Mouse (Mus musculus): ENCODE data around the gene Fcgr2b. TPM values are rescaled to one million over a fixed set of nuclear protein-coding genes. Genes with fewer than 3 reads are reported as not detected.
"Not testable (repeated sequence)": the region's sequence is repeated elsewhere in the genome, so short reads cannot be mapped to it uniquely, and the experiment has no call there.

The Fcgr2b gene
- polyA plus RNA-seq, 1 experiment, result 0.11 TPM

- Histone ChIP-seq H3K36me3 (ENCODE audit: control insufficient read depth, insufficient read depth) (no peaks in the 10 kb centered on the region), H3K4me3 (no peak overlapping the region), H3K27me3 (ENCODE audit: control insufficient read depth, insufficient read depth, insufficient read length) (no peaks in the 10 kb centered on the region), H3K4me2 (ENCODE audit: low read depth) (no peak overlapping the region), H3ac (ENCODE audit: control insufficient read depth, insufficient read length) (no peak overlapping the region), H3K79me2 (ENCODE audit: control insufficient read depth, insufficient read depth) (no peaks in the 10 kb centered on the region)
- TF ChIP-seq USF1 (IDR thresholded peaks at IDR 0.05; ENCODE audit: low read depth) (no peak), POLR2A (IDR thresholded peaks at IDR 0.05; ENCODE audit: insufficient read length, low read depth) (no peak), MAX (IDR thresholded peaks at IDR 0.05; ENCODE audit: low read depth) (no peak), TCF3 (IDR thresholded peaks at IDR 0.05; ENCODE audit: insufficient read length, low read depth) (no peak), TCF12 (IDR thresholded peaks at IDR 0.05; ENCODE audit: insufficient read depth, poor library complexity, severe bottlenecking) (no peak), E2F4 (IDR thresholded peaks at IDR 0.05; ENCODE audit: insufficient read depth) (no peak), POLR2AphosphoS2 (IDR thresholded peaks at IDR 0.05; ENCODE audit: insufficient read length, low read depth) (no peak), SRF (IDR thresholded peaks at IDR 0.05; ENCODE audit: control insufficient read depth, insufficient read length, low read depth) (no peak), MYOG (IDR thresholded peaks at IDR 0.05; ENCODE audit: control insufficient read depth in 1 of 3, insufficient read depth in 1 of 3, insufficient read length in 2 of 3, low read depth in 2 of 3) (no peak), MYOD1 (IDR thresholded peaks at IDR 0.05; ENCODE audit: control insufficient read depth in 1 of 3, insufficient read length in 2 of 3, low read depth in 2 of 3) (no peak), REST (IDR thresholded peaks at IDR 0.05; ENCODE audit: insufficient read depth, insufficient read length) (no peak), CEBPB (IDR thresholded peaks at IDR 0.05; ENCODE audit: insufficient read depth, poor library complexity, severe bottlenecking) (no peak)
These were observed 591 bp downstream of the Fcgr2b start for GRCm38 (mm10) chr1:170975751-170976161.

- H3K4me2 ChIP-seq (ENCODE audit: low read depth); H3ac ChIP-seq (ENCODE audit: control insufficient read depth, insufficient read length); H3K36me3 ChIP-seq (ENCODE audit: control insufficient read depth, insufficient read depth); H3K4me3 ChIP-seq; H3K27me3 ChIP-seq (ENCODE audit: control insufficient read depth, insufficient read depth, insufficient read length); H3K79me2 ChIP-seq (ENCODE audit: control insufficient read depth, insufficient read depth): not testable (repeated sequence)
These were observed 997 bp downstream of the Fcgr2b start for GRCm38 (mm10) chr1:170975350-170975749.

- no peaks in the 10 kb centered on the region for H3K36me3 ChIP-seq (ENCODE audit: control insufficient read depth, insufficient read depth)
- no peak for TF ChIP-seq REST (IDR thresholded peaks at IDR 0.05; ENCODE audit: insufficient read depth, insufficient read length)
- TF ChIP-seq MYOG (IDR thresholded peaks at IDR 0.05; ENCODE audit: control insufficient read depth in 1 of 3, insufficient read depth in 1 of 3, insufficient read length in 2 of 3, low read depth in 2 of 3), result no peak
- TF ChIP-seq MAX (IDR thresholded peaks at IDR 0.05; ENCODE audit: low read depth), result no peak
- no peak for TF ChIP-seq POLR2A (IDR thresholded peaks at IDR 0.05; ENCODE audit: insufficient read length, low read depth)
- no peak for TF ChIP-seq CEBPB (IDR thresholded peaks at IDR 0.05; ENCODE audit: insufficient read depth, poor library complexity, severe bottlenecking)
- TF ChIP-seq POLR2AphosphoS2 (IDR thresholded peaks at IDR 0.05; ENCODE audit: insufficient read length, low read depth), result no peak
- no peak for TF ChIP-seq MYOD1 (IDR thresholded peaks at IDR 0.05; ENCODE audit: control insufficient read depth in 1 of 3, insufficient read length in 2 of 3, low read depth in 2 of 3)
- TF ChIP-seq USF1 (IDR thresholded peaks at IDR 0.05; ENCODE audit: low read depth), result no peak
- no peak for TF ChIP-seq SRF (IDR thresholded peaks at IDR 0.05; ENCODE audit: control insufficient read depth, insufficient read length, low read depth)
- TF ChIP-seq E2F4 (IDR thresholded peaks at IDR 0.05; ENCODE audit: insufficient read depth), result no peak
- no peak for TF ChIP-seq TCF3 (IDR thresholded peaks at IDR 0.05; ENCODE audit: insufficient read length, low read depth)
- no peak for TF ChIP-seq TCF12 (IDR thresholded peaks at IDR 0.05; ENCODE audit: insufficient read depth, poor library complexity, severe bottlenecking)
- no peaks in the 10 kb centered on the region for H3K27me3 ChIP-seq (ENCODE audit: control insufficient read depth, insufficient read depth, insufficient read length)
- no peak overlapping the region for H3K4me3 ChIP-seq
- no peak overlapping the region for H3ac ChIP-seq (ENCODE audit: control insufficient read depth, insufficient read length)
- no peaks in the 10 kb centered on the region for H3K79me2 ChIP-seq (ENCODE audit: control insufficient read depth, insufficient read depth)
- H3K4me2 ChIP-seq (ENCODE audit: low read depth), result no peak overlapping the region
These were observed 1.6 kb downstream of the Fcgr2b start for GRCm38 (mm10) chr1:170974736-170975135.

GRCm38 (mm10) chr1:170974171-170974570 is 2.2 kb downstream of the Fcgr2b start:
- TF ChIP-seq MYOD1 (IDR thresholded peaks at IDR 0.05; ENCODE audit: control insufficient read depth in 1 of 3, insufficient read length in 2 of 3, low read depth in 2 of 3) (no peak), TCF12 (IDR thresholded peaks at IDR 0.05; ENCODE audit: insufficient read depth, poor library complexity, severe bottlenecking) (no peak), SRF (IDR thresholded peaks at IDR 0.05; ENCODE audit: control insufficient read depth, insufficient read length, low read depth) (no peak), POLR2AphosphoS2 (IDR thresholded peaks at IDR 0.05; ENCODE audit: insufficient read length, low read depth) (no peak), POLR2A (IDR thresholded peaks at IDR 0.05; ENCODE audit: insufficient read length, low read depth) (no peak), MYOG (IDR thresholded peaks at IDR 0.05; ENCODE audit: control insufficient read depth in 1 of 3, insufficient read depth in 1 of 3, insufficient read length in 2 of 3, low read depth in 2 of 3) (no peak), E2F4 (IDR thresholded peaks at IDR 0.05; ENCODE audit: insufficient read depth) (no peak), CEBPB (IDR thresholded peaks at IDR 0.05; ENCODE audit: insufficient read depth, poor library complexity, severe bottlenecking) (no peak), MAX (IDR thresholded peaks at IDR 0.05; ENCODE audit: low read depth) (no peak), REST (IDR thresholded peaks at IDR 0.05; ENCODE audit: insufficient read depth, insufficient read length) (no peak)
- Histone ChIP-seq H3K4me3 (no peak overlapping the region), H3K79me2 (ENCODE audit: control insufficient read depth, insufficient read depth) (no peaks in the 10 kb centered on the region)

DNA sequence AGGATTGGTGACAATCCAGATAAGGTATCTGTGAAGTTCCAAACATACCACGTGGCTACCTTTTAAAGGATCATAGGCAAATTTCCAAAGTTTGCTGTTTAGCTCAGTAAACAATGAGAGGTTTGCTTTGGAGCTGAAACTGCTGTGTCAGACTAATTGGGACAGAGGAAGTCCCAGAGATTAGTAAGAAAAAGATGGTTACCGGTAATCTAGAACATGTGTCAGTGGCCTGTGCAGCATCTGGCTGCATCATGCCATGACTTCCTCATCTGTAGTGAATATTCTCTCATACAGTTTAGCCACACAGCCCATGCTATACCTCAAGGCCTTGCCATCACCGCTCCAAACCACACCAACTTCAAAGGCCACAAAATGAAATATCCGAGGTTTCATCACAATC is 3.4 kb downstream of the Fcgr2b start:
- no peak overlapping the region for H3ac ChIP-seq (ENCODE audit: control insufficient read depth, insufficient read length)
- H3K4me2 ChIP-seq (ENCODE audit: low read depth), result no peak overlapping the region
- TF ChIP-seq POLR2A (IDR thresholded peaks at IDR 0.05; ENCODE audit: insufficient read length, low read depth) (no peak), POLR2AphosphoS2 (IDR thresholded peaks at IDR 0.05; ENCODE audit: insufficient read length, low read depth) (no peak), SRF (IDR thresholded peaks at IDR 0.05; ENCODE audit: control insufficient read depth, insufficient read length, low read depth) (no peak), CEBPB (IDR thresholded peaks at IDR 0.05; ENCODE audit: insufficient read depth, poor library complexity, severe bottlenecking) (no peak), MAX (IDR thresholded peaks at IDR 0.05; ENCODE audit: low read depth) (no peak), MYOD1 (IDR thresholded peaks at IDR 0.05; ENCODE audit: control insufficient read depth in 1 of 3, insufficient read length in 2 of 3, low read depth in 2 of 3) (no peak), E2F4 (IDR thresholded peaks at IDR 0.05; ENCODE audit: insufficient read depth) (no peak), TCF3 (IDR thresholded peaks at IDR 0.05; ENCODE audit: insufficient read length, low read depth) (no peak), USF1 (IDR thresholded peaks at IDR 0.05; ENCODE audit: low read depth) (no peak), MYOG (IDR thresholded peaks at IDR 0.05; ENCODE audit: control insufficient read depth in 1 of 3, insufficient read depth in 1 of 3, insufficient read length in 2 of 3, low read depth in 2 of 3) (no peak), TCF12 (IDR thresholded peaks at IDR 0.05; ENCODE audit: insufficient read depth, poor library complexity, severe bottlenecking) (no peak), REST (IDR thresholded peaks at IDR 0.05; ENCODE audit: insufficient read depth, insufficient read length) (no peak)
- no peak overlapping the region for H3K4me3 ChIP-seq
- H3K27me3 ChIP-seq (ENCODE audit: control insufficient read depth, insufficient read depth, insufficient read length), result no peaks in the 10 kb centered on the region
- H3K36me3 ChIP-seq (ENCODE audit: control insufficient read depth, insufficient read depth), result no peaks in the 10 kb centered on the region
- no peaks in the 10 kb centered on the region for H3K79me2 ChIP-seq (ENCODE audit: control insufficient read depth, insufficient read depth)

More at GRCm38 (mm10) chr1:170974171-170974570, 2.2 kb downstream of the Fcgr2b start:
- Histone ChIP-seq H3K27me3 (ENCODE audit: control insufficient read depth, insufficient read depth, insufficient read length) (no peaks in the 10 kb centered on the region), H3ac (ENCODE audit: control insufficient read depth, insufficient read length) (no peak overlapping the region), H3K36me3 (ENCODE audit: control insufficient read depth, insufficient read depth) (no peaks in the 10 kb centered on the region), H3K4me2 (ENCODE audit: low read depth) (no peak overlapping the region)
